Mouse (Mus musculus) frontal cortex, postnatal 14 days (tissue): ENCODE results near the gene Dhrs7c.

Experiments used
- DNase-seq, 2 experiments: peaks; one replicate each; pipeline ENCODE4 v3.0.0; 2022; ENCODE audit warnings: low spot score in 2 of 2

Gene Dhrs7c

DNA sequence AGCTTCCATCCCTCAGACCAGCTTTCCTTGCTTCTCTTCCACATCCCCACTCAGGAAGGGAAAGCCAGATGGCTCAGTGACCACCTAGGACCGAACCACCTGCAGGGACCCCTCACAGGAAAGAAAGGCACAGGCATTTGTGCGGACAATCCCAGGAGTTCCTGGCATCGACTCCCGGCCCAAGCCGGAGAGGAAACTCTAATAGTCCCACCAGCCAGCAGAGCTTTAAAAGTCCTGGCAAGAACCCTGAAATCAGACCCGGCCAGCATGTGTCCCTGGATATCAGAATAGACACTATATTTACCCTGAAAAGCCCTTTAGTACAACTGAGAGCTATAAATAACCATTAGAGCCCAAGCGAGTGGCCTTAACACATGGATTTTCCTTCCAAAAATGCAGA, at the start of gene Dhrs7c:
Gene Dhrs7c (plus strand): TSS at position 257 of the 400 bp plus-strand sequence.
- no peak for DNase-seq

DNA sequence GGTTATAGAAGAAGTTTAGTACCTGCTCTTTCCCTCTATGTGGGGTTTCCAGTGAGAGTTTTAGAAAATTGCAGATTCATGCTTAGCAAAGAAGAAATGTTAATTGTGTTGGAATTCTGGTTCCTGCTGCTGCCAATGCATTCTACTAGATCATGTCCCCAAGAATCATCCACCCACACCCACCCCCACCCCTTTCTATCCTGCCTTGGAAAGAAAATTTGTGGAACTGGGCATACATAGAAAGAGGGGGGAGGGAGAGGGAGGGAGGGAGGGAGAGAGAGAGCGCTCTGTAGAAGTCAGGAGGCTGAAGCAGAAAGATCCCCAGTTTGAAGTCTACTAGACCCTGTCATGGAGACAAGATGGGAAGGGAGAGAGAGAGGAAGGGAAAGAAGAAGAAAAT, 41.7 kb upstream of the Dhrs7c start:
- DNase-seq: no peak

DNA sequence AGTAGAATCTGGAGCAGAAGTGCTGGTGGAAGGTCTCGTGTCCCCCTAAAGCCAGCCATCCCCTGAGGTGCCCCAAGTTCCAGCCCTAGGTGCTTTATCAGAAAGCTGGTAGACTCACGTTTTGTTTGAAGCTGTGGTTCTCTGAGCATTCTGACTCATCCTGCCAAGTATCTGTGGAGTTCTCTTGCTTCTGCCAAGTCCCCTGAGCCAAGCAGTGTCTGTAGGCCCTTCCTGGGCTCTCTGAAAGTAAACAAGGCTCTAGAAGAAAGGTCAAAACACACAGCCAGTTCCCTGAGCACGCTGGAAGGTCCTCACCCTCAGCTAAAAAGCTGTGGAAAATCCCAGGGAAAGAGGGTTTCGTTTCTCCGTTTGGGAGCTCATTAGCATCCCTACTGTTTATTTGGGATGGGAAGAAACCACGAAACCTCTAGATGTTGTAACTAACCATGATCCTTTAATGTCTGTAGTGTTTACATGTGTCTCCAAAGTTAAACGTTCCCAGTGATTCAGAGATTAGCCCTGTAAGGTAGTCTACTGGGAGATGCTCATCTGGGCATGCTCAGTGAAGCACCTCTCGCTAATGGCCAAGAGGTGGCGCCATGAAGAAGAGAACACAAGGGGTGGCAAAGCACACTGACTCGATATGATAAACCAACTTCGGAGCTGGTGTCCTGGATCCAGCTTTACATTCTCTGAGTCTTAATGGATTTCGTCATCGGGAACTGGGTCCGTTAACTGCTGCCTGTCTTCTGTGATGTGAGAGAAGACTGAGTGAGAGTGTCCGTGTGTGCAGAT, 40.4 kb upstream of the Dhrs7c start:
- no peak for DNase-seq

DNA sequence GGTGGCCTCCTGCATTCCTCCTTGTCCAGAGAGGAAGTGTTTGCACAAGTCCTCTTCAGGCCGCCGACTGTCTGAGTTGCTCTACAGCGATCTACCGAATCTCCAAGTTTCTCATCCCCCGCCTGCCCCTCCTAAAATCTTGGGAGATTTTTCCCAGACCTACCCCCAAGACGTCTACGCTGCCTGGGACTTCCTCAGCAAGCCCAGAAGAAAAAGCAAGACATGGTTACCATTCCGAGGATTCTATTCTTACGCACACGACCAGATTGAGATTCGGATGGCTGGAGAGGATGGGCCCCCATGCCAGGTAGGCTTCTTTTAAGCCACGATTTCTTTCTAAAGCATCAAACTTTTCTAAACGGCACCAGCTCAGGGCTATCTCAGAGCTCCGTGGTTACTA, 26.9 kb upstream of the Dhrs7c start, which contains the start of gene Glp2r:
Gene Glp2r (minus strand): TSS at position 101 of the 400 bp plus-strand sequence.
- no peak for DNase-seq

DNA sequence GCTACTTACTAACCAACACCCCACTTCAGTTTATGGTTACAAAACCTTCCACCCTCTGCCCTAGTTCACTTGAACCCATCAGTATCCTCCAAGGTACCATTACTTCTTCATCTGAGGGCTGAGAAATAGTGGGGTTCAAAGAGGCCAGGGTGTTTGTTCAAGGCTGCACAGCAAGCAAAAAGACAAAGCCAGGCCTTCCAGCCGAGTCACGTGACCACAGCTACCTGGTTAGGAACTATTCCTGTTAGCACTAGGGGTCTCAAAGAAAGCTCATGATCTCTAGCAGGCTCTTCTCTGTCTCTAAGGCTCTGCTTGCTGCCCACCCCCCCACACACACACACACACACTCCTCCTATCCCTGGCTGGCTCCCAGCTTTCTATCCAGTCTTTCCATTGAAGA, 26.3 kb upstream of the Dhrs7c start:
- DNase-seq: no peak

DNA sequence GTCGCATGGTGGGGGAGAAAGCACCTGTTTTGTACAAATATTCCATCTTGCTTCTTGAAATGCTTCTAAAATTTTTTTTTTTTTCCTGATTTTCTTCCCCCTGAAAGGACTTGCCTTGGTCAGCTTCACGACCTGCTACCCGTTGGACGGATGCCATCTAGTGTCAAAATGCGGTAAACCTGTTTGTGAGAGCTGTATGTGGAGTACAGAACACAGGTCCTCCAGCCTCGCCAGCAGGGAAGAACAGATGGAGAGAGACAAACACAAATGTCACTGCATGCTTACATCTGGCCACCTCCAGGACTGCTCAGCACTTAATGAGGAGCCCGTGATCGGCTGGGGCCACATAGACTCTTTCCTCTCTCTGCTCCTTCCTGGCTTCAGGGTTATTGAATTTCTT, 25.4 kb upstream of the Dhrs7c start:
- DNase-seq: peak; percentile 47 to 55

DNA sequence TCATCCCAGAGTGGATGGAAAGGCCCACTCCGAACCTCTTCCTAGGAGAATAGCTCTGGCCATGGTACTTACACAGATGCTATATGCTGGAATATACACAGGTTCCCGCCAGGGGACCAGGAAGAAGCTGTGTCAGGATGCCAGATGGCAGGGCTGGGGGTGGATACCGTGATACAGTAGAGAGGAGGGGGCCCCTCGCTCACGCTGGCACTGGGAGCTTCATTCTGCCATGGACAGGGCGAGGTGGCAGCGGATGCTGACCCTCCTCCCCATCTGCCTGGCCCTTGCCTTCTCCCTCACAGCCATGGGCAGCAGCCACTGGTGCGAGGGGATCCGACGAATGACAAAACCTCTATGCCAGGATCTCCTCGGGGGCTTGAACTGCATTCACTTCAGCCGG, 23.6 kb upstream of the Dhrs7c start, which contains the start of gene Gsg1l2:
Gene Gsg1l2 (plus strand): TSS at position 230 of the 400 bp plus-strand sequence.
- DNase-seq: no peak

DNA sequence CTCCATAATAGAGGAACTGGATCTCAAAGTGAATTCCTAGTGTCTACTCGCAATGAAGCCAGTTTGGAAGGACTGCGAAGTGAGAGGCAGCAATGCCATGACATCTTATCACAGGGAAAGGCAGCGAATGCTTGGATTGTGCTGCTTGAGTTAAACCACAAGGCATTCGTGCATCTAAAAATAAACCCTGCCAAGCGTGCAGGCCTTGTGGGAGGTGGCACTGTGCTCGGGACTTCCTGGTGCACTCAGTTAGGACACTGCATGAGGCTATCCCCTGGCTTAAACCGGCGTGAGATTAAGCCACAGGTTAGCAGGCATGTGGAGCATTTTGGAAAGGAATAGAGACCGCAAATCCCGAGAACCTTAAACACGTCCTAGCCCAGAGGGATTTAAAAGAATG, 7.8 kb upstream of the Dhrs7c start:
- DNase-seq: no peak

DNA sequence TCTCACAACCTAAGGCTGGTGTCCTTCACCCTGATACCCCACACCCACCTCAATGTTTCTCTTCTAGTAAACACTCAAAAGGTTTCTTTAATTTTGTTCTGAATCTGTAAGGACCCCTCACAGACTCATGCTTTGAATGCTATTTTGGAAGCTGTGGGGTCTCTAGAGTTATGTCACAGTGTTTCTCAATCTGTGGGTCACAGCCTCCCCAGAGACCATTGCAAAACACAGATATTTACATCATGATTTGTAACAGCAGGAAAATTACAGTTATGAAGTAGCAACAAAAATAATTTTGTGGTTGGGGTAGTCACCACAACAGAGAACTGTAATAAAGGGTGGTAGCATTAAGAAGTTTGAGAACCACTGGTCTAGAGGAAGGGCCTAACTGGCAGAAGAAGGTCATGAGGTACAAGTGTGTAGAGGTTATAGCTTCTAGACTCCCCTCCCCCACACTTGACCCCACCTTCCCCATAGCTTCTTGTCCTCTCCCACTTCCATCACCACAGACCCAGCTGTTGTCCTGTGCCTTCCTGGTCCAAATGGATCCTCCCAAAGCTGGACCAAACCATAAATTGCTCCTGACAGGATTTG, 2.2 kb downstream of the Dhrs7c start:
- no peak for DNase-seq

DNA sequence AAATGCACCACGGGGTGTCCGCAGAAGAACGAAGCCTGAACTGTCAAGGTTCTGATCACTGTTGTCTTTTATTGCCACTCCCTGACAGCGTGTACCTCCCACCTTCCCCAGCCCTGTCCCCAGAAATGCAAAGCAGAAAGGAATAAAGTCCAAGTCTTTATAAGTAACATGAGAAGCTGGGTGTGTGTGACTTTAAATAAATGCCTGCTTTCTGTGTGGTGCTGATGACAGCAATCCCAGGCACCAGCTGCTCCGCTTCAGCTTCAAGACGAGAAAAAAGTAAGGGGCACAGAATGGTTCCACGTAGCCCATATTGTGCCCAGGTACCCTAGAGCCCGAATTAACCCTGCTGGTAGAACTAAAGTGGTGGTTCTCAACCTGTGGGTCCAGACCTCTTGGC, 3.2 kb downstream of the Dhrs7c start:
- DNase-seq: no peak

DNA sequence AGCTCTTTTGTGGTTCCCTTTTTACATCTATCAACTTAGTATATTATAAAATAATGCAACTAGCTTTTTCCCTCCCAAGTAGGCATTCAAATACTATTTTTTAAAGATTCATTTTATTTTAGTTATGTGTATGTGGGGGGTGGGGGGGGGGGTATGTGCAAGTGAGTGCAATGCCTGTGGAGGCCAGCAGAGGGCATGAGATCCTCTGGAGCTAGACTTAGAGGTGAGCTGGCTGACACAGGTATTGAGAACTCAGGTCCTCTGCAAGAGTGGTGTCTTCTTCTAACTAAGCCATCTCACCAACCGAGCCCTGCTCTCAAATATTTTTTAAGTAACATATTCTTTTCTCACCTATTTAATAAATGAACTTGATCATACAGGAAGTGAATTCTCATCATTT, 7.6 kb downstream of the Dhrs7c start:
- DNase-seq: no peak

DNA sequence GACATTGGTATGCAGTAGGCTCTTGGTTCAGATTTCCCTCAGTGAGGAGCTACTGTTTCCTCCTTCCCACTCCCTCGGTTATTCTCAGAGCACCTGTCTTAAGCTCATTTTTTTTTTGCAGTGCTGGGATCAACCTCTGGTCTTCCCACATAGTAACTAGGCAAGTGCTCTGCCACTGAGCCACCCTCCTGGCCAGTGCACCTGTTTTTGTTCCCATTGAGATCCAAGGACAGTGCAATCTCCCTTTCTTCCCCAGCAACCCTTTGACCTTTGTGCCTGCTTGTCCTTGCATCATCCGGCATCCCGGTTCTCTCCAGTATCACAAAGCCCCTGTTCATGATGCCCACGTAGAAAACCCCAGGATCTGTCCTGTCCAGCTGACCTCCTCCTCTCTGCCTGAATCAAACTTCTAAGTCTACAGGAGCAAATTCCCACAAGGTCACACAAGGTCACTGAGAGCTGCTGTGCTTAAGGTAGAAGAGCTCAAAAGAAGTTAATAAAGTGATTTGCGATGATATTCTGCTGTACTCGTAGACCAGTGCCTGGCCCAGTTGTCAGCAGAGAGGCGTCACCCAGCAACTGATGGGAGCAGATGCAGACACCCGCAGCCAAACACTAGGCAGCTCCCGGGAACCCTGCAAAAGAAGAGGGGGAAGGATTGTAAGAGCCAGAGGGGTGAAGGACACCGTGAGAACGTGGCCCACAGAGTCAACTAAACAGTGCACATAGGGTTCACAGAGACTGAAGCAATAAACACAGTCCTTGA, 9.0 kb downstream of the Dhrs7c start:
- DNase-seq: no peak

DNA sequence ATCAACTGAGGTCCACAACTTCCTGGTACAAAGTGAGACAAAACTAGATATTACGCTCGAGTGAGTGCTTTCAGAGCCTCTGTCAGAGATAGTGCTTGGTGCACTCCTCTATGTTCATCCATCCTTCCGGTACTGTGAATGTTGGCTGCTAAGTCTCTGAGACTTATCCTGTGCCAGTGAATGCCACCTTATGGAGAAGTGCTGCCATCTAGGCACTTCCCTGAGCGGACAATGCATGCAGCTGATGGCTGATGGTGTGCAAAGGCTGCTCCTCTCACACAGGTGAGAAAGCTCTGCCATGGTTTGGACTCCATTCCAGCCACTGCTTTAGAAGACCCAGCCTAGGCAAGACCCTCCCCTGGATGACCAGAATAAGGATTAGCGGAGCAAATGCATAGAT, 10.1 kb downstream of the Dhrs7c start:
- no peak for DNase-seq

DNA sequence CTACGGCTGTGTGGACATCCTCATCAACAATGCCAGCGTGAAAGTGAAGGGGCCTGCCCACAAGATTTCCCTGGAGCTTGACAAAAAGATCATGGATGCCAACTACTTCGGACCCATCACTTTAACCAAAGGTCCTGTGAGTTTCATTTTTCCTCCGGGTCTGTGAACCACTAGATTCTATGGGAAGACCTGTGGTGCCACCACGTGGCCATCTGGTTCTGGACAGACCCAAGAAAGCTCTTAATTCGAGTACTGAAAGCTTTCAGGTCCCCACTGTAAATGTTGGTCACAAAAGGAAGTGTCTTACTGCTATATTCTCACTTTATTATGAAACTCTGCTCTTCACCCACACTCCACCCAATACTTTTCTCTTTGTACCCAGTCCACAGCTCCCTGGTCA, 13.5 kb downstream of the Dhrs7c start:
- DNase-seq: no peak

DNA sequence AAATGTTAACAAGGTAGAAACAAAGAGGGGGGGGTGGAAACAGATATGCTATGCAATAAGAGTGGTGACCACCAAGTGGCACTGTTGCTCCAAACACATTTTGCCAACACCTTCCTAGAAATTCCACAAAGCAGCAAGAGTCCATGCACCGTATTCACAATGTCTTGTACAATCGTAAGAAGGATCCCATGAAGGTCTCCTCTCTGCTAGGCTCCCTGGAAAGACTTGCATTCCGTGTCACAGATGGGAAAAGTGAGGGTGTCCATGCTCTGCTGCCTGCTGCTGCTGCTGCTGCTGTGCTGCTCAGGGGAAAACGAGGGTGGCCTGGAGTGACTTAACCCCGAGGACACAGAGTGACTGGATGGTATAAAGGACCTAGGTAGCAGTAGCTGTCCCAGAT, 21.6 kb downstream of the Dhrs7c start:
- peak in 1 of 2 experiments; percentile 41 for DNase-seq

DNA sequence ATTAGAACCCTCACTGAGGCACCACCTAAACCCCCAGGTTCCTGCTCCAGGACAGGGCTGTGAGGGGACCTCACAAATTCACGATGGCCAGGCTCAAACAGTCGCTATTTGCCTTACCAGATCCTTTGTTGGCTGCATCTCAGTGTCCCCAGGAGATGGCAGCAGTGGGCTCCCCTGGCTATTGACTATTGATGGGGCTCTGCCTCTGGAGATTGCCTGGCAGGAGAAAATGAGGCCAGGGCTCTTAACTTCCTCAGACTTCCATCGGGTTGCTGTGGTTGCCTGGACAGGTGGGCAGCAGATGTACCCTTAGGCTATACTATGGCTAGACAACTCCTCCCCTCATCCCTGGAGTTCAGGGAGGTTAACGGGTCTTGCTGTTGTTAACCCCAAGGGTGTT, 22.2 kb downstream of the Dhrs7c start:
- DNase-seq: peak; percentile 32 to 48

DNA sequence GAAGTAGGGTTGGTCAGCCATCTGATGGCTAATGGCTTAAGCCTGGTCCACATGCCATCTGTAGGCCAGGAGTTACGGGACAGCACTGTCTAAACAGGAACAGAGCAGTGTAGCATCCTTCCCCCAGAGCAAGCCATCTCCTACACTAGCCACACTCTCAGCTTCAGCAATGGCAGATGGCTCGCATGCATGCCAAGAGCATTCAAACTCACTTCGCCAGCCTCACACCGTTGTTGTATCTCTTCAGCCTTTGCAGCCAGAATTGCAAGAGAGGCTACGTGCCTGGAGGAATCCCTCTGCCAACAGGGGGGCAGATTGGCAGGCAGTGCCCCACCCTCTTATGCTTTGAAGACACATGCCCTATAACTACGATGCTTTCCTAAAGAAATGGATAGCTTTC, 23.6 kb downstream of the Dhrs7c start:
- peak in 1 of 2 experiments; percentile 28 for DNase-seq

DNA sequence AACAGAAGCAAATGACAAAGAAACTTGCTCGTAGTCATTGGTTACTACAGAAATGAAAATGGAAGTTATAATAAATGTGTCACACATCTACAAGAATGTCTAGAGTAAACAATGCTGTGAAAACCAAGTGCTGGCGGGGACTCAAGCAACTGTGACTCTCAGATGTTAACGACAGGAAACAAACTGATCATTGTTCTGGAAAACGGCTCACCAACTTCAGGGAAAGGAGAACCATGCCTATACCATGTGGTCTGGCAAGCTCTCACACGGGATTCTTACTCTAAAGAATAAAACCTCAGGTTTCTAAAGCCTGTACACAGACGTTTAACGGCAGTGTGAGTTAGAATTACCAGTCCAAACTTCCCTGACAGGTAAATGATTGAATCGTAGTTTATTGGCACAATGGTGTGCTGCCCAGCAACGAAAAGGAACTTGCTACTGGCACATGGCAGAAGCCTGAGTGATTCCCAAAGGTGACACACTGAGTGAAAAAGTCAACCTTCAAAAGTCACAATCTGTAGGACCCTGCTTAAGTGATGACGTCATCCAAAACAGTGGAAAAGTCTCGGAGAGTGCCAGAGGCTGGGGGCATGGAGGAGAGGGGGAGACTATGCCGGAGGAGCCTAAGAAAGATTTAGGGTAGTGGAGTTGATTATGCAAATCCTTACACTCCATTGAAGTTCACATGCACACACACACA, 30.5 kb downstream of the Dhrs7c start:
- no peak for DNase-seq

DNA sequence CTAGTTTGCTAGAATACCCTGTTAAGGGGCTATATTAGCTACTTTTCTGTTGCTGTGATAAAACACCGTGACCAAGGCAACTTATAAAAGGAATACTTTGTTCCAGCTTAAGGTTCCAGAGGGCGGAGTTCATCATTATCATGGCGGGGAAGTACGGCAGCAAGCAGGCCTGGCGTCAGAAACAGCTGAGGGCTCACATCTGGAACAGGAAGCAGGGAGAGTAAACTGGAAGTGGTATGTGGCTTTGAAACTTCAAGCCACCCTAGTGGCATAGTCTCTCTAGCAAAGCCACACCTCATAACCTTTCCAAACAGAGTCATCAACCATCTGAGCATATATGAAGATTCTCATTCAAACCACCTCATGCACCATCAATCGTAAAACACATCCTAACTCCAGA, 31.5 kb downstream of the Dhrs7c start:
- no peak for DNase-seq

DNA sequence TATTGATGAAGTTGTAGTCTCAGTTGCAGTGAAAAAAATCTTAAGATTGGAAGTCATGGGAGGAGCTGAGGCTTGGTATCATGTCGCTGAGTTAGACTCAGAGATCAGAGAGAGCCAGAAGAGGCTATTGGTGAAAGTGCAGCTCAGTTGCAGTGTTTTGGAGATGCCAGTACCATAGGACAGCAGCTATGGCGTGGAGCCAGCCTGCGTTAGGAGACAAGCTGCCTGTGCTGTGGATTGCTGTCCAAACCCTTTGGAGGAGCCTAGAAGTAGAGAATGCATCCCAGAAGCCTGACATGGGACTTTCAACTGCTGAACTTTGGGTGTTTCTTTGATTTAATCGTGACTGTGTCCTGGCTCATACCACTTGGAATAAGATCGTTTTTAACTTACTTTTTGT, 33.8 kb downstream of the Dhrs7c start:
- DNase-seq: no peak

DNA sequence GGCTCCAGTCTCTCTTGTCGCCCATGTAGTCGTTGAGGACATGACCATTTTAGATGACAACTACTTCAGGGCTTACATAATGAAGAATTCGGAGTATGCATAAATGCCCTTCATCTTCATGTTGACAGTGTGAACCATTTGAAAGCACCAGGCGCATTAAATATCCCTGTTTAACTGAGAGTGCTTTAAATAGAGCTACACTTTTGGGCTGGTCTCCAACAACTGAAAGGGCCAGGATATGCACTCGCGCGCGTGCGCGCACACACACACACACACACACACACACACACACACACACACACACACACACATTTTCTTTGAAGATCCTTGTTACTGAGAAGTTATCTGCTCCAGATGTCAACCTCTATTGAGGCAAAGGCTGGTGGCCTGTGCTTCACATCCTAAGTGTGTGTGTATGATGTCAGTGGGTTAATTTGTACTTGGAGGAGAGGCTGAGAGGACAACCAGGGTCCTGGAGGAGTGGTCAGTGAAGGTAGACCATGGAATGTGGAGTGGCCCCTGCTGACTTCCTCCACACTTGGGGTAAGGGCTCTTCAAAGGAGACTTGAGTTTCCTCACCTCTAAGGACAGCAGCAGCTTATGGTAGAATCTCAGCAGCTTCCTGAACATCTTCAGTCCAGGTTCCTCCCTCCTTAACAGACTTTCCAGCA, 37.6 kb downstream of the Dhrs7c start:
- no peak for DNase-seq

DNA sequence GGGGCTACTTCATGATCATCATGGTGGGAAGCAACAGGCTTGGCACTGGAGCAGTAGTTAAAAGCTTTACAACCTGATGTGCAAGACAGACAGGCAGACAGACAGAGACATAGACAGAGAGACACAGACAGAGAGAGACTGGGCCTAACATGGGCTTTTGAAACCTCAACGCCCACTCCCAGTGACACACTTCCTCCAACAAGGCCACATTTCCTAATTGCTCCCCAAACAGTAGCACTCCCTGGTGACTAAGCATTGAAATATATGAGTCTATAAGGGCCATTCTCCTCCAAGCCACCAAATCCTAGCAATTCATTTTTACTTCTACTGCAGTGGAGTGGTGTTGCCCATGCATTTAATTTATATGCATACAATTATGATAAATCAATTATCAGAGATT, 41.8 kb downstream of the Dhrs7c start:
- no peak for DNase-seq
